Mouse (Mus musculus): ENCODE data around the gene Gsg1l2. TPM values are rescaled to one million over a fixed set of nuclear protein-coding genes. Genes with fewer than 3 reads are reported as not detected.

Gsg1l2 gene
- polyA plus RNA-seq, 1 experiment from 2014 or later: not detected

- no peak overlapping the region for H3K4me3 ChIP-seq (ENCODE audit: low read depth, low read length)
- WGBS: 79% methylated on average over 5 of the region's 5 CpGs
- H3K4me2 ChIP-seq (ENCODE audit: low read length): no peak overlapping the region
- ATAC-seq (no peak), DNase-seq (ENCODE audit: low spot score) (no peak)
- no peaks in the 10 kb centered on the region for H3K9me3 ChIP-seq (replicated peaks; ENCODE audit: control insufficient read depth, low read length)
- H3K4me1 ChIP-seq (ENCODE audit: control insufficient read depth, insufficient read depth, low read length): no peaks in the 10 kb centered on the region
- no peak overlapping the region for H3K9ac ChIP-seq (ENCODE audit: low read length)
- no peak overlapping the region for H3K27ac ChIP-seq (ENCODE audit: low read depth, low read length)
- H3K27me3 ChIP-seq (replicated peaks; ENCODE audit: control insufficient read depth, insufficient read depth, low read length): no peaks in the 10 kb centered on the region
- H3K36me3 ChIP-seq (ENCODE audit: control insufficient read depth, insufficient read depth, low read length): no peaks in the 10 kb centered on the region
These were observed 57.4 kb downstream of the Gsg1l2 start for GRCm38 (mm10) chr11:67831820-67832219.

DNA sequence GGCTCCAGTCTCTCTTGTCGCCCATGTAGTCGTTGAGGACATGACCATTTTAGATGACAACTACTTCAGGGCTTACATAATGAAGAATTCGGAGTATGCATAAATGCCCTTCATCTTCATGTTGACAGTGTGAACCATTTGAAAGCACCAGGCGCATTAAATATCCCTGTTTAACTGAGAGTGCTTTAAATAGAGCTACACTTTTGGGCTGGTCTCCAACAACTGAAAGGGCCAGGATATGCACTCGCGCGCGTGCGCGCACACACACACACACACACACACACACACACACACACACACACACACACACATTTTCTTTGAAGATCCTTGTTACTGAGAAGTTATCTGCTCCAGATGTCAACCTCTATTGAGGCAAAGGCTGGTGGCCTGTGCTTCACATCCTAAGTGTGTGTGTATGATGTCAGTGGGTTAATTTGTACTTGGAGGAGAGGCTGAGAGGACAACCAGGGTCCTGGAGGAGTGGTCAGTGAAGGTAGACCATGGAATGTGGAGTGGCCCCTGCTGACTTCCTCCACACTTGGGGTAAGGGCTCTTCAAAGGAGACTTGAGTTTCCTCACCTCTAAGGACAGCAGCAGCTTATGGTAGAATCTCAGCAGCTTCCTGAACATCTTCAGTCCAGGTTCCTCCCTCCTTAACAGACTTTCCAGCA is 61.1 kb downstream of the Gsg1l2 start:
- WGBS: 88% methylated on average over 10 of the region's 10 CpGs
- no peaks in the 10 kb centered on the region for H3K36me3 ChIP-seq (ENCODE audit: control insufficient read depth, insufficient read depth, low read length)
- no peak overlapping the region for H3K9ac ChIP-seq (ENCODE audit: low read length)
- no peak for DNase-seq (ENCODE audit: low spot score)
- no peak for ATAC-seq
- H3K27me3 ChIP-seq (replicated peaks; ENCODE audit: control insufficient read depth, insufficient read depth, low read length): no peaks in the 10 kb centered on the region
- no peaks in the 10 kb centered on the region for H3K9me3 ChIP-seq (replicated peaks; ENCODE audit: control insufficient read depth, low read length)
- H3K4me1 ChIP-seq (ENCODE audit: control insufficient read depth, insufficient read depth, low read length): no peaks in the 10 kb centered on the region
- no peak overlapping the region for H3K4me3 ChIP-seq (ENCODE audit: low read depth, low read length)
- no peak overlapping the region for H3K27ac ChIP-seq (ENCODE audit: low read depth, low read length)
- H3K4me2 ChIP-seq (ENCODE audit: low read length): no peak overlapping the region

Other genes with a start within 250 kb of the Gsg1l2 start
- gene Rcvrn, start 79.3 kb upstream of the Gsg1l2 start, polyA plus RNA-seq (2014; fragmentation: Nextera tagmentation; extraction: Ambion mirVana): not detected in 2 replicates
- gene Glp2r, start 3.5 kb upstream of the Gsg1l2 start, polyA plus RNA-seq (2014; fragmentation: Nextera tagmentation; extraction: Ambion mirVana): 0.04 and 0.05 TPM in 2 replicates
- gene Dhrs7c, start 23.6 kb downstream of the Gsg1l2 start, polyA plus RNA-seq (2014; fragmentation: Nextera tagmentation; extraction: Ambion mirVana): not detected in 2 replicates
- 0.61 and 1.1 TPM in 2 replicates for gene Usp43, start 147.5 kb downstream of the Gsg1l2 start, polyA plus RNA-seq (2014; fragmentation: Nextera tagmentation; extraction: Ambion mirVana)
- 2.3 and 3.2 TPM in 2 replicates for gene Cfap52, start 191.0 kb downstream of the Gsg1l2 start, polyA plus RNA-seq (2014; fragmentation: Nextera tagmentation; extraction: Ambion mirVana)
- 73.6 and 74.1 TPM in 2 replicates for gene Stx8, start 191.6 kb downstream of the Gsg1l2 start, polyA plus RNA-seq (2014; fragmentation: Nextera tagmentation; extraction: Ambion mirVana)

Data from forebrain, embryonic 14.5 days (tissue).